Mouse (Mus musculus) CH12.LX (cell line): ENCODE measurements around the gene Farp1. TPM values are rescaled to one million over a fixed set of nuclear protein-coding genes. Genes with fewer than 3 reads are reported as not detected.

Experiments used
- DNase-seq: peaks from one replicate; pipeline ENCODE4 v3.0.0-alpha.2; 2013; ENCODE audit errors: extremely low read depth
- H3K27ac ChIP-seq: 2 replicates; pipeline ENCODE4 v1.5.1; 2012; ENCODE audit warnings: low read depth, mild to moderate bottlenecking, control low read depth, moderate library complexity; ENCODE audit not compliant: insufficient read depth
- H3K27me3 ChIP-seq: replicated peaks from 2 replicates; pipeline ENCODE3; 2012; ENCODE audit warnings: inconsistent platforms
- H3K36me3 ChIP-seq, 2 experiments: replicated peaks in 1 of 2; 2 replicates each; pipeline versions ENCODE3 to v1.6.1; 2012; ENCODE audit warnings: inconsistent platforms in 1 of 2, low read length in 1 of 2, mild to moderate bottlenecking in 1 of 2, mixed read lengths in 1 of 2, moderate library complexity in 1 of 2; ENCODE audit not compliant: control insufficient read depth in 1 of 2, insufficient read depth in 1 of 2
- H3K4me1 ChIP-seq, 2 experiments: 2 replicates each; pipeline ENCODE4 v1.6.1; 2012; ENCODE audit warnings: inconsistent platforms in 1 of 2, moderate library complexity in 1 of 2; ENCODE audit not compliant: insufficient read depth in 2 of 2, control insufficient read depth in 1 of 2
- H3K4me2 ChIP-seq: 2 replicates; pipeline ENCODE4 v1.6.1; 2012; ENCODE audit warnings: low read depth, mild to moderate bottlenecking, control low read depth; ENCODE audit not compliant: poor library complexity, insufficient read depth, severe bottlenecking
- H3K4me3 ChIP-seq, 3 experiments: fragments of 150-350 bp in 1 of 3; sonication (generic) in 1 of 3; replicated peaks in 1 of 3; 2 replicates each; pipeline versions ENCODE3 to v1.5.1; 2011 to 2012; ENCODE audit warnings: low read depth in 2 of 3, low read length in 2 of 3, mild to moderate bottlenecking in 2 of 3, moderate library complexity in 2 of 3, control low read depth in 1 of 3, improper control_type of control experiment in 1 of 3, inconsistent platforms in 1 of 3, mixed read lengths in 1 of 3; ENCODE audit not compliant: poor library complexity in 1 of 3
- H3K79me2 ChIP-seq: replicated peaks from 2 replicates; pipeline ENCODE4 v1.6.1; 2012; ENCODE audit warnings: mild to moderate bottlenecking, moderate library complexity; ENCODE audit not compliant: control insufficient read depth, poor library complexity, insufficient read depth, severe bottlenecking; ENCODE audit errors: extremely low read depth
- H3K9ac ChIP-seq: 2 replicates; pipeline ENCODE4 v1.6.1; 2012; ENCODE audit warnings: low read depth, mild to moderate bottlenecking, control low read depth, moderate library complexity; ENCODE audit not compliant: insufficient read depth
- H3K9me3 ChIP-seq: replicated peaks from 2 replicates; pipeline ENCODE3; 2012; ENCODE audit warnings: low read length, inconsistent platforms, mixed read lengths
- BHLHE40 ChIP-seq: IDR thresholded peaks from 2 replicates; pipeline ENCODE4 v1.6.1; 2011; ENCODE audit warnings: mild to moderate bottlenecking, low read depth, low read length, improper control_type of control experiment
- CHD1 ChIP-seq: IDR thresholded peaks from 2 replicates; pipeline ENCODE4 v1.6.1; 2012; ENCODE audit warnings: low read depth, low read length, improper control_type of control experiment, inconsistent platforms
- CHD2 ChIP-seq: IDR thresholded peaks from 2 replicates; pipeline ENCODE4 v1.6.1; 2011; ENCODE audit warnings: low read length, improper control_type of control experiment
- E2F4 ChIP-seq: IDR thresholded peaks from 2 replicates; pipeline ENCODE4 v1.6.1; 2011; ENCODE audit warnings: low read depth, low read length, improper control_type of control experiment; ENCODE audit not compliant: insufficient replicate concordance
- EP300 ChIP-seq: IDR thresholded peaks from 2 replicates; pipeline ENCODE4 v1.6.1; 2011; ENCODE audit warnings: low read length, improper control_type of control experiment
- ETS1 ChIP-seq: conservative IDR thresholded peaks from 2 replicates; pipeline ENCODE4 v1.6.1; 2012; ENCODE audit warnings: low read depth, mild to moderate bottlenecking, inconsistent platforms, low read length, improper control_type of control experiment, moderate library complexity
- HCFC1 ChIP-seq: IDR thresholded peaks from 2 replicates; pipeline ENCODE4 v1.6.1; 2012; ENCODE audit warnings: low read depth, mild to moderate bottlenecking, inconsistent platforms, low read length, improper control_type of control experiment
- IRF4 ChIP-seq: IDR thresholded peaks from 2 replicates; pipeline ENCODE4 v1.6.1; 2014; ENCODE audit warnings: low read depth, mild to moderate bottlenecking, inconsistent platforms, low read length, improper control_type of control experiment
- JUN ChIP-seq: IDR thresholded peaks from 2 replicates; pipeline ENCODE4 v1.6.1; 2011; ENCODE audit warnings: low read depth, mild to moderate bottlenecking, low read length, improper control_type of control experiment, moderate library complexity; ENCODE audit not compliant: insufficient read depth
- MAFK ChIP-seq: IDR thresholded peaks from 2 replicates; pipeline ENCODE4 v1.6.1; 2011; ENCODE audit warnings: low read length, improper control_type of control experiment; ENCODE audit not compliant: insufficient replicate concordance
- MAX ChIP-seq: IDR thresholded peaks from 2 replicates; pipeline ENCODE4 v1.6.1; 2011; ENCODE audit warnings: low read length, improper control_type of control experiment
- MAZ ChIP-seq: IDR thresholded peaks from 2 replicates; pipeline ENCODE4 v1.6.1; 2012; ENCODE audit warnings: low read depth, mild to moderate bottlenecking, inconsistent platforms, low read length, improper control_type of control experiment, moderate library complexity
- MEF2A ChIP-seq: IDR thresholded peaks from 2 replicates; pipeline ENCODE4 v1.6.1; 2014; ENCODE audit warnings: low read depth, mild to moderate bottlenecking, inconsistent platforms, low read length, improper control_type of control experiment, borderline replicate concordance
- MYC ChIP-seq: IDR thresholded peaks from 2 replicates; pipeline ENCODE4 v1.6.1; 2011; ENCODE audit warnings: low read depth, mild to moderate bottlenecking, improper control_type of control experiment, low read length
- PAX5 ChIP-seq: IDR thresholded peaks from 2 replicates; pipeline ENCODE4 v1.6.1; 2012; ENCODE audit warnings: low read length, inconsistent platforms, mixed read lengths
- POLR2AphosphoS2 ChIP-seq: IDR thresholded peaks from 2 replicates; pipeline ENCODE4 v1.6.1; 2011; ENCODE audit warnings: low read depth, low read length, improper control_type of control experiment
- RAD21 ChIP-seq: IDR thresholded peaks from 2 replicates; pipeline ENCODE4 v1.6.1; 2011; ENCODE audit warnings: low read depth, mild to moderate bottlenecking, low read length, improper control_type of control experiment, moderate library complexity
- SIN3A ChIP-seq: IDR thresholded peaks from 2 replicates; pipeline ENCODE4 v1.6.1; 2012; ENCODE audit warnings: low read length, improper control_type of control experiment, inconsistent platforms
- TBP ChIP-seq: conservative IDR thresholded peaks from 2 replicates; pipeline ENCODE4 v1.6.1; 2011; ENCODE audit warnings: low read depth, low read length, improper control_type of control experiment
- TCF12 ChIP-seq: IDR thresholded peaks from 2 replicates; pipeline ENCODE4 v1.6.1; 2014; ENCODE audit warnings: low read depth, mild to moderate bottlenecking, inconsistent platforms, low read length, improper control_type of control experiment
- USF1 ChIP-seq: IDR thresholded peaks from 2 replicates; pipeline ENCODE4 v1.6.1; 2014; ENCODE audit warnings: low read depth, mild to moderate bottlenecking, inconsistent platforms, low read length, improper control_type of control experiment
- ZKSCAN1 ChIP-seq: IDR thresholded peaks from 2 replicates; pipeline ENCODE4 v1.6.1; 2012; ENCODE audit warnings: low read depth, inconsistent platforms, low read length, improper control_type of control experiment, borderline replicate concordance
- ZMIZ1 ChIP-seq: IDR thresholded peaks from 2 replicates; pipeline ENCODE4 v1.6.1; 2012; ENCODE audit warnings: low read depth, mild to moderate bottlenecking, inconsistent platforms, low read length, improper control_type of control experiment
- dilution Hi-C: fragments of 300-500 bp; cut with MboI; formaldehyde crosslinking; loops from 2 replicates; pipeline ENCODE4 v1.14.3; 2020; ENCODE audit warnings: low sequenced_read_pairs; ENCODE audit not compliant: extremely low pct_unique_long_range_greater_than_20kb, extremely low pct_ligation_motif_present
- in situ Hi-C: fragments of 300-500 bp; cut with MboI; formaldehyde crosslinking; loops from 3 replicates; pipeline ENCODE4 v1.14.3; 2019; ENCODE audit warnings: low sequenced_read_pairs, low pct_ligation_motif_present, low pct_unique_long_range_greater_than_20kb, mixed read lengths
- polyA plus RNA-seq: library from polyadenylated mRNA; unstranded; fragments of >175 nt; gene quantifications from 2 replicates; pipeline ENCODE4 v1.2.1, GENCODE M21; 2012; ENCODE audit warnings: low read depth; ENCODE audit not compliant: insufficient read length
- total RNA-seq, 2 experiments: library from RNA; depleted of rRNA; stranded (reverse); fragments of 300-350 nt in 1 of 2; fragments of >200 nt in 1 of 2; gene quantifications; 2 replicates each; pipeline ENCODE4 v1.2.3; 2012 to 2014

Farp1 gene
- total and polyA plus RNA-seq, 3 experiments, result 2.4 to 10.3 (median 2.5) TPM

DNA sequence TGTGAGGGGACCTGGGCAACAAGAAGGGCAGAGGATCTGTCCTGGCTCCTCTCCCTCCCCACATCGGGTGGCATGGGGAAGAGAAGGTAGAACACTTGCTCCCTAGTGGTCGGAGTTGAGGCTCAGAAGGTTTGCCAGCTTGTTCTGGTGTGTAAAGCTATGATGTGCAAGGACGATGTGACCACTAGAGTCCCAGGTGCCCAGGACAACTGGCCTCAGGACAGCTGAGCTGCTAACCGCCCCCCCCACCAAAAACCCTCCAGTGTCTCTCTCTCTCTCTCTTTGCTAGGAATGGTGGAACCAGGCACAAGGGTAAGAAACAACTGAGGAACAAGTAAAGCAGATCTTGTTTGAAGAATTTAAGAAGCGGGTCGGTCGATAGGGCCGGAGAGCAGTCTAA, 149.4 kb downstream of the Farp1 start:
- TF ChIP-seq POLR2AphosphoS2 (no peak), RAD21 (no peak), ZMIZ1 (no peak), E2F4 (no peak), HCFC1 (no peak), CHD2 (no peak), TCF12 (no peak), TBP (no peak), ZKSCAN1 (no peak), PAX5 (no peak)
- no peak overlapping the region for H3K4me3 ChIP-seq
- in situ Hi-C loops, result no loop called here
- peaks cover 0 to 16% of the 10 kb centered on the region in 2 experiments; a peak in 2 of 4 replicates for H3K4me1 ChIP-seq
- H3K27ac ChIP-seq, result no peak overlapping the region
- dilution Hi-C loops, result no loop called here
- H3K9ac ChIP-seq, result no peak overlapping the region
- no peaks in the 10 kb centered on the region for H3K79me2 ChIP-seq
- no peaks in the 10 kb centered on the region for H3K27me3 ChIP-seq
- no peak overlapping the region for H3K4me2 ChIP-seq
- no peak for DNase-seq
- H3K9me3 ChIP-seq, result peaks cover 2% of the 10 kb centered on the region
- peaks cover 0 to 5% of the 10 kb centered on the region in 2 experiments for H3K36me3 ChIP-seq

DNA sequence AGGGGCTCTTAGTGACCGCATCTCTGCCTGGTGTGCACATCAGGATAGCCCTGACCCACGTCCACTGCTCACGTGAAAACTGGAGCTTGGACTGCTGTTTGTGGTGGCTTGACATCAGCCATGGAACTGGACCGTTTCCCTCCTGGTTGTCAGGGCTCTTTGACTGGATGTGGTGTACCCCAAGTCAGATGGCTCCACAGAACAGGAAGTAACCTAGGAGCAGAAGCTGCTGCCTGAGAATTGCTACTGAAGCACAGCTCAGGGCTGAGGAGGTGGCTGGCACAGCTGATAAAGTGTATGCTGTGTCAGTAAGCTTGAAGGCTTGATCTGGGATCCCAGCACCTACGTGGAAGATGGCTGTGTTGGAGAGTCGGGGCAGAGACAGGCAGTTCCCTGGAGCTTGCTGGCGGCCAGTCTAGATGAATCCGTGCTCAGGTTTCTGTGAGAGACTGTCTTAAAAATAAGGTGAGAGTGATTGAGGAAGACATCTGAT, 151.4 kb downstream of the Farp1 start:
- DNase-seq, result no peak
- in situ Hi-C loops, result no loop called here
- Histone ChIP-seq H3K36me3 (peaks cover 0 to 5% of the 10 kb centered on the region in 2 experiments), H3K4me1 (peaks cover 0 to 16% of the 10 kb centered on the region in 2 experiments; a peak in 2 of 4 replicates), H3K9ac (no peak overlapping the region), H3K4me3 (no peak overlapping the region), H3K27ac (no peak overlapping the region), H3K9me3 (peaks cover 2% of the 10 kb centered on the region), H3K4me2 (no peak overlapping the region), H3K27me3 (no peaks in the 10 kb centered on the region), H3K79me2 (no peaks in the 10 kb centered on the region)
- dilution Hi-C loops, result no loop called here
- TF ChIP-seq BHLHE40 (no peak), ETS1 (no peak), TCF12 (no peak), POLR2AphosphoS2 (no peak), MAZ (no peak), SIN3A (no peak), RAD21 (no peak), HCFC1 (no peak), USF1 (no peak), JUN (no peak), CHD1 (no peak), MEF2A (no peak), MYC (no peak), MAFK (no peak), MAX (no peak), EP300 (no peak), ZMIZ1 (no peak), IRF4 (no peak), TBP (no peak)
